Mouse (Mus musculus) B cell, adult (primary cell): ENCODE results near the gene Atp5d. TPM values are rescaled to one million over a fixed set of nuclear protein-coding genes. Genes with fewer than 3 reads are reported as not detected.

Experiments used
- total RNA-seq: library from RNA; stranded (reverse); gene quantifications from 4 replicates; pipeline ENCODE4 v1.2.4, GENCODE M21; 2023; ENCODE audit not compliant: inconsistent age

The Atp5d gene
- total RNA-seq, result 164 to 190 TPM (median 176 TPM) in 4 replicates

DNA sequence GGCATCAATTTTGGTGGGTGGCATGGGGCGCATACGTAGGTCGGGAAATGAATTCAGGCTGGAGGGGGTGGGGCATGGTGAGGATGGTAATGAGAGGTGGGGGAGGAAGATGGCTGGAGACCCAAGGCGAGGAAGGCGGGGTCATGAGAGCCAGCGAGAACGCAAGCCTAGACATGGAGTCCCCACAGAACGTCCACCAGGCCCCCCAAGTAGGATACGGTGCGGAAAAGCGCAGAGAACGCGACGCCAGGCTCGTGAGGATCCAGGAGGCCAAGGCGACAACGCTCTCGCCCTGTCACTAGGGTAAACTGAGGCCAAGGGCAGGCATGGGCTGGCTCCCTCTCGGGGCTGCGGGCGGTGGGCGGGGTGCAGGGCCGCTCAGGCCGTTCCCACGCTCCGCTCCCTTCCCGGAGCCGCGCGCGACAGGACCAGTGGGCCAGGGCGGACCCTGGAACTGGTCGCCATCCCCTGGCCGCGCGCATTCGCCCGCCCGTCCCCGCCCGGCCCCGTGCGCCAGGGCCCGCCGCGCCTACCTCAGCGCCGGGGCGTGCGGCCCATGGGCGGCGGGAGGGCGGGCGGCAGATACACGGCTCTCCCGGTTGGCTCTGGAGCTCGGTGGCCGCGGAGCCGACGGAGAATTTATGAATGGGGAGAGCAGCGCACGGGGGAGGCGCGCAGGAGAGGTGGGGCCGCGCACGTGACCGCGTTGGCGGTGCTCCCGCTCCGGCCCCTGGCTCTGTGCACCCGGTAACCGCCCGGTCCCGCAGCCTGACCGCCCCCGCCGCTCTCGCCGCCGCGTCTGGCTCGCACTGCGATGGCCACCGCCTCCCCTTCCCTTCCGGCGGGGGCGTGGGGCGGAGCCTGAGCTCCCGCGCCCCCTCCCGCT lies at the start of gene Atp5d:
Gene Atp5d, plus strand, starts transcription at position 80 of the 886 bp plus-strand sequence.

DNA sequence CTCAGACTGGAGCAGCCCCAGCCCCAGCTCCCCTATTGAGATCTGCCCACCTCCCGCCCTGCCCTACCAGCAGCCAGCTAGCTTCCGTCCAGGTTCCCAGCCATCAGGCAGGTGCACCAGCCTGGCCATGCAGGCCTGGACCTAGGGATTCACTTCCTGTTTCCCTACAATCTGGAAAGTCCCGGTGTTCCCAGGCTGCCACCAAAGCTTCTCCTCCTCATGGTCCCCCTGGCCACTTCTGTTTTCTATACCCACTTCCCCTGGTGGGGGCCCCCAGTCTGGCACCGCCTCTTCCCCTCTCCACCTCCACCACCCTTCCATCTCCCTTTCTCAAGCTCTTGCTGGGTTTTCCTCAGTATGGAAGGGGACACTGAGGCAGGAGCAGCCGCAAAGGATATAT lies 33.0 kb upstream of the Atp5d start, which contains the start of gene Sbno2:
Gene Sbno2, minus strand, starts transcription at position 112 of the 400 bp plus-strand sequence.

DNA sequence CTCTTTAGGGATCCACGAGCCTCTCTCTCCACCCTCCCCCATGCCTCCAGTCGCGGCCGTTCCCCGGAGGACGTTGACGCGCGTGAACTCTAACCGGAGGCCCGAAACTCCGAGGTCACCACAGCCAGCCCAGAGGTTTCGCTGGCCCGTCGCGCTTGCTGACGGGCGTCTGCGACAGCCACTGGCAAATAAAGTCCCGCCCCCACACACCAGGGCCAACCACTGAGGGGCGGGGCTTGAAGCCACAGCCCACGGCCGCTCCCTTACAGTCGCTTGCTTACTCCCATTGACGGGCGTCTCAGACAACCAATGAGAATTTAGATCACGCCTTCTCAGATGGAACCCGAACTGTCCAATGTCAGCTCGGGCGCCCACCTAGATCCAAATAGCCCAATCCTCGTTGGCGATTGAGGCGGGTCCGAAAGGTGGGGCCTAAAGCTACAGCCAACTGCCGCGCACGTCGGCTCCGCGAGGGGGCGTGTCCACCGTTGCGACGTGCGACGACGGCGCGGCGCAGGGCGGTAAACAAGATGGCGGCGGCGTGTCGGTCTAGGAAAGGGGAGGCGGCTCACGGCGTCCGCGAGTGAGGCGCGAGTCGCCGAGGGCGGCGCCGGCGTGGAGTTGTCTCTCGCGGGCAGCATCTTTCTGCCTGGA lies 23.0 kb upstream of the Atp5d start, which contains the start of gene Stk11:
Gene Stk11, plus strand, starts transcription at position 514 of the 654 bp plus-strand sequence.

DNA sequence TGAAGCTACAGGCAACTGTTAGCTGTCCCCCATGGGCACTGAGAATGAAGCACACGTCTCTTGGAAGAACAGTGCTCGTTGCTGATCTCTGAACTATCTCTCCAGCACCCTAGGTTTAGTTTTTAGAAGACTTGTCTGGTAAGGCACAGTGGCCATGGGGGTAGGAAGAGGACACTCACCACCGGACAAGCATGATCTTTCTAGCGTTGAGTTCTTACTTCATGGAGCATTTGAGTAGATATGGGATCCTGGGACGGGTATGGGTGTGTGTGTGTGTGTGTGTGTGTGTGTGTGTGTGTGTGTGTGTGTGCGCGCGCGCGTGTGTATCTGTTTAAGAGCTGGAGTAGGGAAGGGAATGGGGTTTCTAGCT lies 2.2 kb downstream of the Atp5d start, which contains the start of gene Cbarp:
Gene Cbarp, minus strand, starts transcription at position 170 of the 370 bp plus-strand sequence.

DNA sequence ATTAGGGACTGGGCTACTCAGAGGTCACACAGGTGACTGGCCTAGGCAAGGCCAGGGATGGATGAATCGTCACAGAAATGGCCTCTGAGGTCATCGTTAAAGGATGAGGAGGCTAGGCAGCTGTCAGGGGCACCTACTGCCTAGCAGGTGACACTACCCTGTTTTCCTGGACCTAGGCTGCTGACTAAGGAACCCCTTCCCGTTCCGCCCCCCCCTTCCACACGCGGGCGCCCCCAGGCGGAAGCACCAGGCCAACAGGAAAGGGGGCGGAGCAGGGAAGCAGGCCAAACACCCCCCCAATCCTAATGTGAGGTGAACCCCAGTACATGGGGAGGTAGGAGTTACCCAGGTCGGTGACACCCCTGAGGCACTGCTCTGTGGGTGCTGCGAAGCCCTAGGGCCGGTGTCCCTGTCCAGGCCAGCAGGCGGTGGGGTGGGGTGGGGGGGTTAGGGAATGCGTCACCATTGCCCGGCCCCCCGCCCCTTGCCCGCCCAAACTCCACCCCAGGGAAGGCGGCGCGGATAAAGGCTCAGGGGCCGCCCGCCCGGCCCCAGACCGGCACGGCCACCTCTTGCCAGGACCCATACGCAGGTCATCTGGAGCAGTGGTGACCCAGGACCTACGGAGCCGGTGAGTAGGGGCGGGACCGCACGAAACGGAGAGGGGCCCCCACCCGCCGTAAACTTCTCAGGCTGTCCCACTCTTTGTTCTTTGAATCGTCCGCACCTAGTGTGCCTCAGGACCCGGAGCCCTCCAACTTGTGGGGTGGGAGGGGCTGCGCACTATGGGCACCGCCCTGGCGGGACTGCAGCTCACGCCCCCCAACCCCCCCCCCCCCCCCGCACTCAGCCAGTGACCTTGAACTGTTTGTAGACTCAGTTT lies 9.5 kb downstream of the Atp5d start, which contains the start of gene Midn:
Gene Midn, plus strand, starts transcription at position 554 of the 883 bp plus-strand sequence.

DNA sequence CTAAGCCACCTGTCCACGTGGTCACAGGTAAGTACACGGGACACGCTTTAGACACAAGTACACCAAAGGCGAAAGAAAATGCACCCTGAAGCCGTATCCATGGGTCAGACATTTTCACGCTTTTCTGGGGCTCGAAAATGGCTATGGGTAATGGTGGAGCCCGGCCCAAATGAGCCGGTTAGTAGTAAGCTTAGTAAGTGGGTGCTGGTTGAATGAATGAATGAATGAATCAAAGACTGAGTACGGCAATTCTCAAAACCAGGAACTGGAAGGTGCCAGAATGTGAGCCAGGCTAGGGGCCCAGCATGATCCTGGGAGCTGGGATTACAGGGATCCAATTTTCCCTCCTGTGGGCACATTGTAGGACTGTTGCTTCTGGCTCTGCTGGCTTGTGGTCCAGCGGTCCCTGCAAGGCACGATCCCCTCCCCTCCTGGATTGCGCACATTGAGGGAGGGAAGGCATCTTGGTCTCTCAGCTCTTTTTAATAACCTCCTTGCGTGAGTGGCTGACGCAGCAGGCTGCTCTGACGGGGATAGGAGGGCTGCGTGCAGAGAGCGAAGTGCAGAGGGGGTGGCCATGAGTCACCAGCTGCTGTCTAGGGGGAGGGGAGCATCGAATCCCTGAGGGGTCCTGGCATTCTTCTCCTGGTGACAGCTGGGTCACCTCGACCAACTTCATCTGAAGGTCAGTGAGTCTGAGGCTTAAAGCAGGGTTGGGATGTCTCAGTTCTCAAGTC lies 27.1 kb downstream of the Atp5d start, which contains the start of gene Cirbp:
Gene Cirbp, plus strand, starts transcription at position 594 of the 737 bp plus-strand sequence.

DNA sequence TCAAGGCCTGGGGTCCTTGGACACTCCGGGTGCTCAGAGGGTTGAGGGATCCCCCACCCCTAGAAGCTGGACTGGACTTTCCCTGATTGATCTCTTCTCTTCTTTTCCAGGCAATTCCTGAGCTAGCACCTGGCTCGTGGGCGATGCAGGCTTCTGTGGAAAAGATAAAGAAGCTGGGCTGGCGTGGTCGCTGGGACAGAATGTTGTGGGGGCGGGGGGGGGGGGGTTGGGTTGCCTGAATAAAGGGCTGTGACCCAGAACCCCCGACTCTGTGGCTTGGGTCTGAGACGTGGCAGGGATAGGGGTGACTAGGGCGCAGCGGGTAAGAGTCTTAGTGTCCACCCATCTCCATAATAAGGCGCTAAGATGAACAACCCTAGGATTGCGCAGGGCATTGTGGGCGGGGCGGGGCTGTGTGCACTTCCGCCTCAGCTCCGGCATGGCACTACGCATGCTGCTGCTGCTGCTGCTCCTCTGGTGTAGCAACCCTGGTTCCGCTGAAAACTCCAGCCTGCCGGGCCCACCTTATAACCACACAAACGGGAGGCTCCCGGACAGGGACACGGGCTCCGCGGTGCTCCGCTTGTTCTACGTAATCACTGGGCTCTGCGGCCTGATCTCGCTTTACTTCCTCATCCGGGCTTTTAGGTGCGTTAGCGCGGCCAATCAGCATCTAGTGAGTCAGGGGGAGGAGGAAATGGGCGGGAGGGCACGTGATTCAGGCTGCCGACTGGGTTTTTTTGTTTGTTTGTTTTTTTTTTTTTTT lies 34.3 kb downstream of the Atp5d start, which contains the start of gene 1600002K03Rik:
Gene 1600002K03Rik, plus strand, starts transcription at position 418 of the 766 bp plus-strand sequence.

DNA sequence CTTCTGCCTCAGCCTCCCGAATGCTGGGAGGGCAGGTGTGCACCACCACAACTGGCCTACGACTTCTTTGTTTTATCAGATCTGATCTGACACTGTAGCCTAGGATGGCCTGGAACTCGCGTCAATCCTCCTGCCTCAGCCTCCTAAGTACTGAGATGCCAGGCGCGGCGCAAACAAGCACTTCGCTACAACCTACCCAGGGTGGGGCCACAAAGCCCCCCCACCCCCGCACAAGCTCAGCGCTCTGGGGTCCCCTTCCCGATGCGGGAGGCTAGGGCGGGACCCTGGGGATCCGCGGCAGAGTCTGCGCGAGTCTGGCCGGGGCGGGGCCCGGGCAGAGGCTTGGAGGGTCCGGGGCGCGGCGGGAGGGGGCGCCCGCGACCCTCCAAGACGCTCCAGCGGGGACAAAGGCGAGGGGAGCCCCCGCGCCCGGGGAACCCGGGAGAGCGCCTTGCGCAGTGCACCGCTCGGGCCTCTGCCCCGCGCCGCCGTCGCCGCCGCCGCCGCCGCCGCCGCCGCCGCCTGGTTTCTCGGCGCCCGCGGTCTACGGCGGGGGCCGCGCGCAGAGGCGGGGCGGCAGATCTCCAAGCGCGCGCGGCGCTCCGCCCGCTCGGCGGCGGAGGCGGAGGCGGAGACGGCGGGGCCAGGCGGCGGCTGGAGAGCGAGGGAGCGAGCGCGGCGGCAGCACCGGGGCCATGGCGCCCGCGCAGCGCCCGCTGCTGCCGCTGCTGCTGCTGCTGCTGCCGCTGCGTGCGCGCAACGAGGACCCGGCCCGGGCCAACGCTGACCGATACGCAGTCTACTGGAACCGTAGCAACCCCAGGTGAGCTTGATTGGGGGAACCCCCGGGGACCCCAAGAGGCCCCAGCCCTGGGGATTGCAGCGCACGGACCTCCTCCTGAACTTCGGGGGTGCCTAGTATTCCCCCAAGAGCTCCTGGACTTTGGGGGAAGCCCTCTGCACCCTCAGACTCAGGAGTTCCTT lies 40.9 kb downstream of the Atp5d start, which contains the start of gene Efna2:
Gene Efna2, plus strand, starts transcription at position 415 of the 984 bp plus-strand sequence.

Other genes with a start within 250 kb of the Atp5d start
- gene Cfd, start 247.8 kb upstream of the Atp5d start, total RNA-seq, result not detected in 4 replicates
- 76.7 to 86.8 TPM (median 80.6 TPM) in 4 replicates for gene Med16, start 229.7 kb upstream of the Atp5d start, total RNA-seq
- not detected in 4 replicates for gene Gm26602, start 227.8 kb upstream of the Atp5d start, total RNA-seq
- 0.16 to 0.90 TPM (median 0.41 TPM) in 4 replicates for gene Kiss1r, start 221.7 kb upstream of the Atp5d start, total RNA-seq
- 97.6 to 112 TPM (median 107 TPM) in 4 replicates for gene R3hdm4, start 217.4 kb upstream of the Atp5d start, total RNA-seq
- gene Arid3a, start 211.6 kb upstream of the Atp5d start, total RNA-seq, result 33.9 to 40.6 TPM (median 35.9 TPM) in 4 replicates
- 40.2 to 51.6 TPM (median 44.7 TPM) in 4 replicates for gene Wdr18, start 178.5 kb upstream of the Atp5d start, total RNA-seq
- gene Grin3b, start 167.9 kb upstream of the Atp5d start, total RNA-seq, result 0.21 TPM in 1 of 4 replicates, not detected in the others
- gene Tmem259, start 154.3 kb upstream of the Atp5d start, total RNA-seq, result 157 to 164 TPM (median 160 TPM) in 4 replicates
- 325 to 361 TPM (median 340 TPM) in 4 replicates for gene Cnn2, start 150.0 kb upstream of the Atp5d start, total RNA-seq
- 53.9 to 56.0 TPM (median 54.6 TPM) in 4 replicates for gene Abca7, start 142.1 kb upstream of the Atp5d start, total RNA-seq
- 493 to 520 TPM (median 510 TPM) in 4 replicates for gene Arhgap45, start 122.0 kb upstream of the Atp5d start, total RNA-seq
- 73.4 to 86.2 TPM (median 75.9 TPM) in 4 replicates for gene Polr2e, start 98.8 kb upstream of the Atp5d start, total RNA-seq
- gene Gpx4, start 91.5 kb upstream of the Atp5d start, total RNA-seq, result 124 to 132 TPM (median 128 TPM) in 4 replicates
- 109 to 122 TPM (median 117 TPM) in 4 replicates for gene Sbno2, start 33.1 kb upstream of the Atp5d start, total RNA-seq
- 173 to 183 TPM (median 178 TPM) in 4 replicates for gene Stk11, start 22.8 kb upstream of the Atp5d start, total RNA-seq
- 5.9 to 9.3 TPM (median 6.8 TPM) in 4 replicates for gene Cbarp, start 2.2 kb downstream of the Atp5d start, total RNA-seq
- 143 to 168 TPM (median 155 TPM) in 4 replicates for gene Midn, start 9.6 kb downstream of the Atp5d start, total RNA-seq
- 183 to 228 TPM (median 208 TPM) in 4 replicates for gene Cirbp, start 27.4 kb downstream of the Atp5d start, total RNA-seq
- 10.6 to 16.3 TPM (median 15.1 TPM) in 4 replicates for gene 1600002K03Rik, start 34.3 kb downstream of the Atp5d start, total RNA-seq
- 0.24 to 0.51 TPM in 2 of 4 replicates, not detected in the others for gene Efna2, start 40.9 kb downstream of the Atp5d start, total RNA-seq
- gene Mum1, start 87.8 kb downstream of the Atp5d start, total RNA-seq, result 54.4 to 64.3 TPM (median 58.3 TPM) in 4 replicates
- gene Ndufs7, start 110.5 kb downstream of the Atp5d start, total RNA-seq, result 92.8 to 97.3 TPM (median 95.1 TPM) in 4 replicates
- gene Gamt, start 122.4 kb downstream of the Atp5d start, total RNA-seq, result 1.1 to 3.1 TPM (median 1.8 TPM) in 4 replicates
- gene Dazap1, start 122.9 kb downstream of the Atp5d start, total RNA-seq, result 136 to 154 TPM (median 146 TPM) in 4 replicates
- gene Rps15, start 153.8 kb downstream of the Atp5d start, total RNA-seq, result 2,693 to 2,994 TPM (median 2,870 TPM) in 4 replicates
- 0.24 to 0.32 TPM (median 0.26 TPM) in 4 replicates for gene Apc2, start 157.3 kb downstream of the Atp5d start, total RNA-seq
- 22.2 to 28.8 TPM (median 26.5 TPM) in 4 replicates for gene 2310011J03Rik, start 181.9 kb downstream of the Atp5d start, total RNA-seq
- gene Pcsk4, start 190.9 kb downstream of the Atp5d start, total RNA-seq, result 0.57 to 1.9 TPM (median 1.1 TPM) in 4 replicates
- 0.42 TPM in 1 of 4 replicates, not detected in the others for gene Reep6, start 191.3 kb downstream of the Atp5d start, total RNA-seq
- gene Adamtsl5, start 209.8 kb downstream of the Atp5d start, total RNA-seq, result not detected in 4 replicates
- not detected in 4 replicates for gene Plk5, start 217.8 kb downstream of the Atp5d start, total RNA-seq
- gene Mex3d, start 249.0 kb downstream of the Atp5d start, total RNA-seq, result 6.5 to 9.5 TPM (median 8.0 TPM) in 4 replicates